Mouse (Mus musculus) forebrain, embryonic 15.5 days (tissue): ENCODE results near the gene Il17rc. TPM values are rescaled to one million over a fixed set of nuclear protein-coding genes. Genes with fewer than 3 reads are reported as not detected.
A peak's percentile ranks its signal among the peaks of the same experiment; 100 is the strongest.

Source experiments
- ATAC-seq: fragments of 200-750 bp; cut with Nextera tagmentation; replicated peaks from 2 replicates; pipeline ENCODE4 v1.8.0; 2017; ENCODE audit warnings: mild to moderate bottlenecking, moderate TSS enrichment, moderate library complexity
- H3K27ac ChIP-seq: fragments of 300-500 bp; sonication (generic); replicated peaks from 2 replicates; pipeline ENCODE4 v1.5.1; 2015; ENCODE audit warnings: mild to moderate bottlenecking, inconsistent platforms
- H3K27me3 ChIP-seq: fragments of 300-500 bp; sonication (generic); 2 replicates; pipeline ENCODE4 v1.6.1; 2015; ENCODE audit warnings: inconsistent platforms
- H3K36me3 ChIP-seq: fragments of 300-500 bp; sonication (generic); 2 replicates; pipeline ENCODE4 v1.6.1; 2015; ENCODE audit warnings: mild to moderate bottlenecking, inconsistent platforms
- H3K4me1 ChIP-seq: fragments of 300-500 bp; sonication (generic); 2 replicates; pipeline ENCODE4 v1.6.1; 2015; ENCODE audit warnings: inconsistent platforms
- H3K4me2 ChIP-seq: fragments of 300-500 bp; sonication (generic); replicated peaks from 2 replicates; pipeline ENCODE4 v1.6.1; 2015; ENCODE audit warnings: mild to moderate bottlenecking, inconsistent platforms
- H3K4me3 ChIP-seq: fragments of 300-500 bp; sonication (generic); 2 replicates; pipeline ENCODE4 v1.5.1; 2015; ENCODE audit warnings: mild to moderate bottlenecking, inconsistent platforms
- H3K9ac ChIP-seq: fragments of 300-500 bp; sonication (generic); replicated peaks from 2 replicates; pipeline ENCODE4 v1.6.1; 2015; ENCODE audit warnings: mild to moderate bottlenecking, inconsistent platforms
- H3K9me3 ChIP-seq: fragments of 300-500 bp; sonication (generic); 2 replicates; pipeline ENCODE4 v1.6.1; 2016; ENCODE audit warnings: inconsistent platforms
- WGBS: fragments of 180-500 bp; shearing (Covaris S2); methylation state at CpG from one replicate; pipeline ENCODE4 v1.1.7; 2015; ENCODE audit warnings: mixed read lengths; 5-methylcytosine and 5-hydroxymethylcytosine counted together
- polyA plus RNA-seq: library from polyadenylated mRNA; unstranded; fragments of >200 nt; fragmentation: Nextera tagmentation; extraction: Ambion mirVana; gene quantifications from 2 replicates; pipeline ENCODE4 v1.2.1, GENCODE M21; 2015

The Il17rc gene
- polyA plus RNA-seq, 1 experiment from 2014 or later, result 1.6 TPM

DNA sequence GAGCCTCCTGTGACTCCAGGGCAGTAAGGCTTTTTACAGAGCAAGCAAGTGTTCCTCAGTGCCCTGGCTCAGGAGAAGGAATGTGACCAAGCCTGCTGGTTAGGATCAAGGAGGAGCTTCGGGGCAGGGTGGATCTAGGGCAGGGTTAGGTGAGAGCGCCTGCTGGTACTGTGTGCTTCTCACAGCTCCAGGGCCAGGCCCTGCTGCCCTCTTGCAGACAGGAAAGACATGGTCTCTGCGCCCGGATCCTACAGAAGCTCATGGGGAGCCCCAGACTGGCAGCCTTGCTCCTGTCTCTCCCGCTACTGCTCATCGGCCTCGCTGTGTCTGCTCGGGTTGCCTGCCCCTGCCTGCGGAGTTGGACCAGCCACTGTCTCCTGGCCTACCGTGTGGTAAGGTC, 12.6 kb upstream of the Il17rc start:
- no peak for ATAC-seq
- Histone ChIP-seq H3K9ac (no peak overlapping the region), H3K4me2 (no peak overlapping the region), H3K27ac (no peak overlapping the region), H3K9me3 (no peaks in the 10 kb centered on the region), H3K4me3 (no peak overlapping the region), H3K36me3 (no peaks in the 10 kb centered on the region), H3K27me3 (no peaks in the 10 kb centered on the region), H3K4me1 (no peaks in the 10 kb centered on the region)
- WGBS, result 72% methylated on average over 10 of the region's 10 CpGs

- H3K9ac ChIP-seq, result no peak overlapping the region
- H3K27me3 ChIP-seq, result 0 out of 2 replicates have a peak, but pooled peaks cover 3% of the 10 kb centered on the region
- ATAC-seq, result no peak
- H3K4me1 ChIP-seq, result no peaks in the 10 kb centered on the region
- H3K4me3 ChIP-seq, result no peak overlapping the region
- no peak overlapping the region for H3K4me2 ChIP-seq
- no peaks in the 10 kb centered on the region for H3K9me3 ChIP-seq
- H3K27ac ChIP-seq, result no peak overlapping the region
- no peaks in the 10 kb centered on the region for H3K36me3 ChIP-seq
- 72% methylated on average over 7 of the region's 7 CpGs for WGBS
Measured at GRCm38 (mm10) chr6:113464040-113464439, 7.2 kb upstream of the Il17rc start.

GRCm38 (mm10) chr6:113465602-113466001, 5.6 kb upstream of the Il17rc start:
- Histone ChIP-seq H3K4me3 (no peak overlapping the region), H3K4me1 (peaks cover 8% of the 10 kb centered on the region), H3K9me3 (no peaks in the 10 kb centered on the region), H3K9ac (no peak overlapping the region), H3K36me3 (no peaks in the 10 kb centered on the region), H3K27ac (no peak overlapping the region), H3K27me3 (peaks cover 10% of the 10 kb centered on the region; the same call in 1 of the 2 replicates), H3K4me2 (no peak overlapping the region)
- no peak for ATAC-seq
- 49% methylated on average over 5 of the region's 5 CpGs for WGBS

DNA sequence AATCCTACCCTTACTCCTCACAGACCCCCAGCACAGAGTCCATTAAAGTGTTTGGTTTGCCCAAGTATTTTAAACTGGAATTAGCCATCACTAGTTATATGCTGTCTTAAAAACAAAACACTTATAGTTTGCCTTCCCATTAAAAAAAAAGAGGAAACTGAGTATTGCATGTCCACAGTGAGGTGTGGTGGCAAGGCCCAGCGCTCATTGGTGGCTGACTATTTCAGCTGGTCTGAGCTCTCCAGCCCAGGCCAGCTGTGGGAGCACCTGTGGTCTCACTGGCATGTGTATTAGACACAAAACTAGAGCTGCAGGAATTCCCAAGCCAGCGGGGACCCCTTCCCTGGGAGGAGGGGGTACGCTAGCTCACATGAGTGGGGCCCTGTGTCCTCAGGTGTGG, 2.7 kb upstream of the Il17rc start:
- Histone ChIP-seq H3K27ac (no peak overlapping the region), H3K9ac (no peak overlapping the region), H3K4me1 (peaks cover 8% of the 10 kb centered on the region), H3K9me3 (no peaks in the 10 kb centered on the region), H3K36me3 (no peaks in the 10 kb centered on the region), H3K4me3 (no peak overlapping the region), H3K4me2 (no peak overlapping the region), H3K27me3 (peaks cover 17% of the 10 kb centered on the region; the same call in 1 of the 2 replicates)
- no peak for ATAC-seq
- WGBS, result 66% methylated on average over 3 of the region's 3 CpGs

DNA sequence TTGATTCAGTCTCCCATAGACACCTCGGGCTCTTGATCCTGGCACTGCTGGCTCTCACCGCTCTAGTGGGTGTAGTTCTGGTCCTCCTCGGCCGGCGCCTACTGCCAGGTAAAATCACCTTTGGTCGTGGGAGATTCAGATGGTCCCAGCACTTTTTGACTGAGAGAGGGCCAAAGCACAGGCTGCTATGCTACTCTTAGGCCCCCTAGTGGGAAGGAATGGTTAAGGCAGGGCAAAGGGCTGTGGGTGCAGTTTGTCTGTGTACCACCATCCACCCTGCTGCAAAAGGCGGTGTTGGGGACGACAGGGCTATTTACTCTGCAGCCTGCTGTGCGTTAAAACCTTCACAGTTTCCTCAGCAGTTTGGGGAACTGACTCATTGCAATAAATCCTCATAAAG, 2.2 kb upstream of the Il17rc start:
- H3K9me3 ChIP-seq, result no peaks in the 10 kb centered on the region
- peak overlapping the region; percentile 37 for H3K4me3 ChIP-seq
- peak overlapping the region; percentile 55 for H3K4me2 ChIP-seq
- H3K4me1 ChIP-seq, result peaks cover 8% of the 10 kb centered on the region
- no peaks in the 10 kb centered on the region for H3K36me3 ChIP-seq
- no peak overlapping the region for H3K27ac ChIP-seq
- peaks cover 17% of the 10 kb centered on the region; the same call in 1 of the 2 replicates for H3K27me3 ChIP-seq
- WGBS, result 5% methylated on average over 9 of the region's 9 CpGs
- ATAC-seq, result peak; percentile 74
- H3K9ac ChIP-seq, result peak overlapping the region; percentile 29; the same call in 1 of the 2 replicates

GRCm38 (mm10) chr6:113469432-113469831, 1.8 kb upstream of the Il17rc start:
- no peak overlapping the region for H3K27ac ChIP-seq
- peak overlapping the region; percentile 55 for H3K4me2 ChIP-seq
- H3K4me3 ChIP-seq, result peak overlapping the region; percentile 37
- H3K27me3 ChIP-seq, result peaks cover 17% of the 10 kb centered on the region; the same call in 1 of the 2 replicates
- no peaks in the 10 kb centered on the region for H3K36me3 ChIP-seq
- H3K9me3 ChIP-seq, result no peaks in the 10 kb centered on the region
- peaks cover 8% of the 10 kb centered on the region for H3K4me1 ChIP-seq
- H3K9ac ChIP-seq, result peak overlapping the region; percentile 29
- ATAC-seq, result peak; percentile 62
- WGBS, result 1% methylated on average over 31 of the region's 31 CpGs

DNA sequence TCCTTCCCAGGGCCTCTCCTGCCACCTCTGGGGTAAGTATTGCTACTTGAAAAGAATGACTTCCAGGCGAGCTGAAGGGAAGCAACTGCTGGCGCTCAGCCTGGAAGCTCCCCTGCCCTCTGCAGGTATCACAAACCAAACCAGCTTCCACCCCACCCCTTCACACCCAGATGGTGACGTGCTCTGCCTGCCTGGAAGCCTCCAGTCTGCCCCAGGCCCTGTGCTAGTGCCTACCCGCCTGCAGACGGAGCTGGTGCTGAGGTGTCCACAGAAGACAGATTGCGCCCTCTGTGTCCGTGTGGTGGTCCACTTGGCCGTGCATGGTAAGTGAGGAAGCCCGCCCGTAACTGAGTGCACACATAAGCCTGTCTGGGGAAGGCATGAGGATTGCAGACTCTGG, 834 bp downstream of the Il17rc start:
- peaks cover 17% of the 10 kb centered on the region; the same call in 1 of the 2 replicates for H3K27me3 ChIP-seq
- WGBS, result 72% methylated on average over 10 of the region's 10 CpGs
- no peaks in the 10 kb centered on the region for H3K9me3 ChIP-seq
- no peak for ATAC-seq
- H3K4me1 ChIP-seq, result peaks cover 8% of the 10 kb centered on the region
- no peak overlapping the region for H3K4me3 ChIP-seq
- H3K9ac ChIP-seq, result no peak overlapping the region
- H3K4me2 ChIP-seq, result no peak overlapping the region
- no peak overlapping the region for H3K27ac ChIP-seq
- no peaks in the 10 kb centered on the region for H3K36me3 ChIP-seq

DNA sequence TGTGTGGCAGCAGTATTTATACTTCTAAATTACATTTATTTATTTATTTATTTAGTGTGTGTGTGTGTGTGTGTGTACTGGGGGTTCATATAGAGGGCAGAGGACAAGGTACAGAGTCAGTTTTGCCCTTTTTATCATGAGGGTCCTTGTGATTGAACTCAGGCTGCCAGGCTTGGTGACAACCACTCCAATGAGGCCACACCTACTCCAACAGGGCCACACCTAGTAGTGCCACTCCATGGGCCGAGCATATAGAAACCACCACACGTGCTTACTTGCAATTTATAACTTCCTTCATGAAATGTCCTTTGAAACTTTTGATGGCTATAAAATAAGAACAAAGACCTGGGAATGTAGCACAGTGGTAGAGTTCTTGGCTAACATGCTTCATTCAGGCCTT, 2.0 kb downstream of the Il17rc start:
- Histone ChIP-seq H3K9me3 (no peaks in the 10 kb centered on the region), H3K27me3 (peaks cover 17% of the 10 kb centered on the region; the same call in 1 of the 2 replicates), H3K9ac (no peak overlapping the region), H3K4me3 (no peak overlapping the region), H3K27ac (no peak overlapping the region), H3K4me1 (peaks cover 8% of the 10 kb centered on the region), H3K36me3 (no peaks in the 10 kb centered on the region), H3K4me2 (no peak overlapping the region)
- ATAC-seq, result no peak
- 70% methylated on average over 2 of the region's 2 CpGs for WGBS

DNA sequence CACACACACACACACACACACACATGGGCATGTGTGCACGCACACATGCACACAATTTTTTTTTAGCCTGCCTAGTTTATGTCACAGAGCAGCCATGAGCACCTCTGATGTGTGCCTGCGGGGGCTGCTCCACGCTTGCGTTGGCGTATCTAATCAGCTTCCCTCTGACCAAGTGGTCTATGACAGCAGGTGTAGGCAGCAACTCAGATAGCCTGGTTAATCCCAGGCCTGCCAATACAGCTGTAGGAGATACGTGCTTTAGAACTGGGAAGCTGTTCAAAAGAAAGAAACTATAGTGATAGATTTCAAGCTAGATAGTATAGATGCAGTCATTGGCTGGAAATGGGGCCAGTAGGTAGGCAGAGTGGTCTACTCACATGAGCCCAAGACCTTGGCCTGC, 2.5 kb downstream of the Il17rc start:
- Histone ChIP-seq H3K9me3 (no peaks in the 10 kb centered on the region), H3K4me3 (no peak overlapping the region), H3K4me2 (no peak overlapping the region), H3K27ac (no peak overlapping the region), H3K27me3 (peaks cover 15% of the 10 kb centered on the region; the same call in 1 of the 2 replicates), H3K4me1 (peaks cover 8% of the 10 kb centered on the region), H3K9ac (no peak overlapping the region), H3K36me3 (no peaks in the 10 kb centered on the region)
- WGBS, result 88% methylated on average over 6 of the region's 6 CpGs
- ATAC-seq, result no peak

DNA sequence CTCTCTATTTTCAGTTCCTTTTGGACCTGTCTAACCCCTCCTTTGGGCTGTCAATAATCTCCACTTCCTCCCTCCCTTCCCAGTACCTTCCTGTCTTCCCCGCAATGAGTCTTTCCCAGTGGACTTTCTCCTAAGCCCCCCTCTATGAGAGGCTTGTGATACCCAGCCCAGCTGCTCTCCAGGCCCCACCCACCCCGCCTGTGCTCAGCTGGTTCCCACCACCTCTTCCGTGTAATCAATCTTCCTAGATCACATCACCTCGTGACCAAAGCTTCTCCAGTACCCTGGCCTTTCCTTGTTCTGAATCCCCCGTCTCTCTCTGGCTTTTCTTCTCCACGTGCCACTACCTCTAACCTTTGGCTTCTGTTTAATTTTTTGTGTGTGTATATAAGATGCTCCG, 6.1 kb downstream of the Il17rc start:
- 64% methylated on average over 7 of the region's 7 CpGs for WGBS

GRCm38 (mm10) chr6:113478906-113479305, 7.7 kb downstream of the Il17rc start:
- no peak overlapping the region for H3K9ac ChIP-seq
- no peak overlapping the region for H3K27ac ChIP-seq
- H3K4me1 ChIP-seq, result peaks cover 12% of the 10 kb centered on the region
- no peak for ATAC-seq
- 0 out of 2 replicates have a peak, but pooled peaks cover 4% of the 10 kb centered on the region for H3K27me3 ChIP-seq
- H3K9me3 ChIP-seq, result no peaks in the 10 kb centered on the region
- H3K36me3 ChIP-seq, result no peaks in the 10 kb centered on the region
- WGBS, result 85% methylated on average over 10 of the region's 10 CpGs
- no peak overlapping the region for H3K4me3 ChIP-seq
- H3K4me2 ChIP-seq, result no peak overlapping the region

More for the DNA sequence above, 6.1 kb downstream of the Il17rc start:
- no peak overlapping the region for H3K27ac ChIP-seq
- H3K27me3 ChIP-seq, result 0 out of 2 replicates have a peak, but pooled peaks cover 4% of the 10 kb centered on the region
- H3K4me2 ChIP-seq, result no peak overlapping the region
- ATAC-seq, result no peak
- peaks cover 3% of the 10 kb centered on the region for H3K4me1 ChIP-seq
- no peaks in the 10 kb centered on the region for H3K36me3 ChIP-seq
- H3K9ac ChIP-seq, result no peak overlapping the region
- H3K9me3 ChIP-seq, result no peaks in the 10 kb centered on the region
- H3K4me3 ChIP-seq, result no peak overlapping the region

DNA sequence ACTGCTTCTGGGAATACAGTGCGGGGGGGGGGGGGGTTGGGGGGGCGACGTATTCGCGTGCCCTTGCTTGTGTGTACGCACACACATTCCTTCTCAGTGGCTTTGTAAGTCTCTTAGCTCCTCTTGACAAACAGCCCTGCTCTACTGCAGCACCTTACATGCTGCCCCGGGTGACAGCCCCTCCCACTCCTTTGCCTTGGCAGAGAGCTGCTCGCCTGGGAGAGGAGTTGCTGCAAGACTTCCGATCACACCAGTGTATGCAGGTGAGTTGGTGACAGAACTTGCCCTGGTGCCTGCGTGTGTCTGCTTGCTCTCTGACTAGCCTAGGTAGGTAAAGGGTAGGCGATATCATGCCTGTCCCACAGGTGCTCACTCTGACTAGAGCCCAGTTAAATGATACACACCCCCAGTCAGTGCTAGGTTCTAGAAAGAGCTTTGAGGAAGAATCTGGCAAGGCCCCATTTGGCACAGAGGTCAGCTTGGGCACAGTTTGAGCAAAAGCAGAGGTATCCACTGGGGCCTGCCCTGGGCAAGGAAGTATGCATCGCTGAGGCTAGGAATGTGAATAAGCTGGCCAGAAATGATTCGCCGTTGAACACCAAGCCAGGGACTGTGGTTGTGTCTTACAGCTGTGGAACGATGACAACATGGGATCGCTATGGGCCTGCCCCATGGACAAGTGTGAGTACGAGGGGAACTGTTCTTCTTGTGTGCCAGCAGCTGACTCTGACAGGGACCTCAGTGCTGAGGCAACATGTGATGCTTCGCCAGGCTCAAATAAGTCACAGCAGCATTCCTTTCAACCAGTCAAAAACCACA, 9.5 kb downstream of the Il17rc start:
- peaks cover 30% of the 10 kb centered on the region for H3K4me1 ChIP-seq
- H3K9ac ChIP-seq, result no peak overlapping the region
- 0 out of 2 replicates have a peak, but pooled peaks cover 4% of the 10 kb centered on the region for H3K27me3 ChIP-seq
- no peak overlapping the region for H3K4me2 ChIP-seq
- ATAC-seq, result no peak
- no peak overlapping the region for H3K4me3 ChIP-seq
- H3K9me3 ChIP-seq, result no peaks in the 10 kb centered on the region
- H3K27ac ChIP-seq, result no peak overlapping the region
- no peaks in the 10 kb centered on the region for H3K36me3 ChIP-seq
- 66% methylated on average over 18 of the region's 18 CpGs for WGBS
